Mouse (Mus musculus) MEL (cell line): Measurements from ENCODE around the gene Gm2244. TPM values are rescaled to one million over a fixed set of nuclear protein-coding genes. Genes with fewer than 3 reads are reported as not detected.
"Not testable (repeated sequence)": the region's sequence is repeated elsewhere in the genome, so short reads cannot be mapped to it uniquely, and the experiment has no call there.

Experiments
- DNase-seq: peaks from one replicate; pipeline ENCODE4 v3.0.0; 2011; ENCODE audit warnings: low read depth, low spot score
- H3K27ac ChIP-seq: 2 replicates; pipeline ENCODE4 v1.5.1; 2012; ENCODE audit warnings: low read depth, mild to moderate bottlenecking, control low read depth, low read length, moderate library complexity; ENCODE audit not compliant: control insufficient read depth
- H3K27me3 ChIP-seq, 2 experiments: fragments of 150-350 bp in 1 of 2; sonication (generic) in 1 of 2; 2 replicates each; pipeline ENCODE4 v1.6.1; 2012; ENCODE audit warnings: low read length in 2 of 2, mild to moderate bottlenecking in 2 of 2, improper control_type of control experiment in 1 of 2, moderate library complexity in 1 of 2; ENCODE audit not compliant: insufficient read depth in 2 of 2, control insufficient read depth in 1 of 2
- H3K36me3 ChIP-seq, 2 experiments: 2 replicates each; pipeline ENCODE4 v1.6.1; 2012 to 2014; ENCODE audit warnings: low read length in 2 of 2, improper control_type of control experiment in 1 of 2, inconsistent platforms in 1 of 2, mild to moderate bottlenecking in 1 of 2; ENCODE audit not compliant: insufficient read depth in 2 of 2, control insufficient read depth in 1 of 2
- H3K4me1 ChIP-seq, 2 experiments: fragments of 150-350 bp in 1 of 2; sonication (generic) in 1 of 2; 2 replicates each; pipeline ENCODE4 v1.6.1; 2012; ENCODE audit warnings: low read length in 2 of 2, improper control_type of control experiment in 1 of 2, mild to moderate bottlenecking in 1 of 2; ENCODE audit not compliant: insufficient read depth in 2 of 2, control insufficient read depth in 1 of 2
- H3K4me3 ChIP-seq, 2 experiments: fragments of 150-350 bp in 1 of 2; sonication (generic) in 1 of 2; 2 replicates each; pipeline ENCODE4 v1.5.1; 2012; ENCODE audit warnings: low read depth in 2 of 2, low read length in 2 of 2, mild to moderate bottlenecking in 2 of 2, moderate library complexity in 2 of 2, control low read depth in 1 of 2, improper control_type of control experiment in 1 of 2; ENCODE audit not compliant: control insufficient read depth in 1 of 2, insufficient read depth in 1 of 2
- H3K79me2 ChIP-seq: 2 replicates; pipeline ENCODE4 v1.6.1; 2012; ENCODE audit warnings: mild to moderate bottlenecking, low read length, moderate library complexity; ENCODE audit not compliant: control insufficient read depth, poor library complexity, insufficient read depth
- H3K9ac ChIP-seq: 2 replicates; pipeline ENCODE4 v1.6.1; 2012; ENCODE audit warnings: low read depth, mild to moderate bottlenecking, control low read depth, low read length, moderate library complexity; ENCODE audit not compliant: control insufficient read depth, poor library complexity, severe bottlenecking
- H3K9me3 ChIP-seq: fragments of 150-350 bp; sonication (generic); replicated peaks from 2 replicates; pipeline ENCODE4 v1.6.1; 2012; ENCODE audit warnings: mild to moderate bottlenecking, low read length, improper control_type of control experiment, moderate library complexity; ENCODE audit not compliant: insufficient read depth
- polyA plus RNA-seq, 2 experiments: library from polyadenylated mRNA; stranded (reverse) in 1 of 2; unstranded in 1 of 2; fragments of >175 nt in 1 of 2; fragments of >200 nt in 1 of 2; gene quantifications; 2 replicates each; pipeline versions ENCODE4 v1.2.1 to v1.2.4; 2012; ENCODE audit warnings: low replicate concordance in 2 of 2, low read depth in 1 of 2; ENCODE audit not compliant: insufficient read length in 2 of 2, insufficient read depth in 1 of 2, missing spikeins in 1 of 2
- total RNA-seq: library from RNA; depleted of rRNA; stranded (reverse); fragments of 300-350 nt; gene quantifications from 2 replicates; pipeline ENCODE4 v1.2.3, GENCODE M21; 2012; rRNA removed

The Gm2244 gene
- not detected in 2 replicates for total RNA-seq
- not detected for polyA plus RNA-seq

DNA sequence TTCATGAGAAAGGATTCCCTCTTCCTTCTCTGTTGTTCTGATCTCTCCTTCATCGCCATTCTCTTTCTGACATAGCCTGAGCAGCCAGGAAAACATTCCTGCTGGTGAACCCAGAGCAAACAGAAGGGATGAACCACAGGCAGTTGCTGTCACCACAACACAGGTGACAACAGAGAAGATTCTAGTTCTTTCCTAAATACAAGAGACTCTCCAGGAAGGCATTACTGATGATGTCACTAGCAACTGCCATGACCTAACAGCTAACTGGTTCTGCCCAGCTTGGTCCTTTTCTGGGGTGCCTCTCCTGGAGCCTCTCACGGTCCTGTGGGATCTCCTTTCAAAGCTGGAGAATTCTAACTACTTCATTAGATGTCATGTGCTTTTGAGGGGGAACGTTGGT is at the start of gene Gm2244:
TSS of gene Gm2244 (minus strand) at position 101 of the 400 bp plus-strand sequence.
- not testable (repeated sequence) for H3K27me3 ChIP-seq, H3K4me1 ChIP-seq, H3K27ac ChIP-seq, H3K4me3 ChIP-seq, H3K9ac ChIP-seq, DNase-seq, H3K36me3 ChIP-seq, H3K9me3 ChIP-seq, H3K79me2 ChIP-seq

DNA sequence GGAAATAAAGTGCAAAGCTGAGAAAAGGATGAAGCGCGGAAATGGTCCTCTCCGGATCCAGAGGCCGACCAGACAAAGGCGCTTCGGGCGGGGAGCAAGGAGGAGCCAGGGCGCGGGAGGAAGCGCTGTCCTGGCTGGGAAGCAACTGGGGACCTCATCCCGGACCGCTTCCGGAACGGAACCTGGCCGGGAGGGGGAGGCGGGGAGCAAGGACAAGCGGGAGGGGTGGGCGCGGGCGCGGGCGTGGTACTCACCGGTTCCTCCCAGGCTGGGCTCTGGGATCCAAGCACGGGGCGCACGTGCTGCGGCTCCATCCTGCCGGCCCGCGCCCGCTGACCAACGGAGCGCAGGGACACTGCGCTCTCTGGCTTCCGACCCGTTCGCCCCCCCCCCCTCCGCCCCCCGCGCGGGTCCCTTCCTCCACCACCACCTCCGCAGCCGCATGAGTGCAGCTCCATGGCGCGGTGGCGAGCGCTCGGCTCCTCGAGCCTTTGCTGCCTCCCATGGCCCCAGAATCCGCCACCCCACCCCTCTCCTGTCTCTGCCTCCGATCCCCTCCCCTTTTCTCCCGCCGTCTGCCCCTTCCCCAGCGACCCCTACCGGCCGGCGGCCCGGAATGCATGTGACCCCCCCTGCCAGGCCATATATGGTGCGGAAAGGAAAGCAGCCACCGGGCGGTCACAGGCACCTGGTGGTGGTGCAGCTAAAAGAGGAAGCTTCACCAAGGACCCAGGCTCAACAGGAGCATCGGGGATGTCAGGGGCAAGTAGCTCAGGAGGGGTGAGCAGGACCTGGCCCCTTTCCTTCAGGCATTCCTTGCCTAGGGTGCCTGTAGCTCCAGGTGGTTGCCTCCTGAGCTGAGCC is 35.3 kb upstream of the Gm2244 start, which contains the start of gene Gm2237:
TSS of gene Gm2237 (minus strand) at position 332 of the 864 bp plus-strand sequence.
- H3K9me3 ChIP-seq, H3K27me3 ChIP-seq, H3K9ac ChIP-seq: not testable (repeated sequence)

More for the DNA sequence above, 35.3 kb upstream of the Gm2244 start, which contains the start of gene Gm2237:
- H3K27ac ChIP-seq, H3K79me2 ChIP-seq, H3K4me1 ChIP-seq, DNase-seq, H3K36me3 ChIP-seq, H3K4me3 ChIP-seq: not testable (repeated sequence)

Other genes starting within 250 kb of the Gm2244 start
- 6.6 and 9.0 TPM in 2 replicates for gene Gm21738, start 131.0 kb downstream of the Gm2244 start, total RNA-seq
- gene Gm21738, start 131.0 kb downstream of the Gm2244 start, polyA plus RNA-seq = under 1 TPM in 1 of 2 experiments, not detected in 1; 0.14 TPM
- not detected in 2 replicates for gene Gm2237, start 35.2 kb upstream of the Gm2244 start, total RNA-seq
- gene Gm2237, start 35.2 kb upstream of the Gm2244 start, polyA plus RNA-seq = not detected
- not detected in 2 replicates for gene Gm5458, start 52.6 kb upstream of the Gm2244 start, total RNA-seq
- not detected for gene Gm5458, start 52.6 kb upstream of the Gm2244 start, polyA plus RNA-seq
- not detected in 2 replicates for gene Nid2, start 201.3 kb upstream of the Gm2244 start, total RNA-seq
- gene Nid2, start 201.3 kb upstream of the Gm2244 start, polyA plus RNA-seq = not detected